Mouse (Mus musculus) midbrain, embryonic 15.5 days (tissue): ENCODE data around the gene Hcrtr2. TPM values are rescaled to one million over a fixed set of nuclear protein-coding genes. Genes with fewer than 3 reads are reported as not detected.

Experiments used
- ATAC-seq: fragments of 200-750 bp; cut with Nextera tagmentation; replicated peaks from 2 replicates; pipeline ENCODE4 v1.8.0; 2017; ENCODE audit warnings: moderate TSS enrichment
- H3K27ac ChIP-seq: fragments of 300-500 bp; sonication (generic); 2 replicates; pipeline ENCODE4 v1.5.1; 2015; ENCODE audit warnings: mild to moderate bottlenecking, inconsistent platforms
- H3K27me3 ChIP-seq: fragments of 300-500 bp; sonication (generic); replicated peaks from 2 replicates; pipeline ENCODE4 v1.6.1; 2015; ENCODE audit warnings: inconsistent platforms
- H3K36me3 ChIP-seq: fragments of 300-500 bp; sonication (generic); replicated peaks from 2 replicates; pipeline ENCODE4 v1.6.1; 2015; ENCODE audit warnings: inconsistent platforms
- H3K4me1 ChIP-seq: fragments of 300-500 bp; sonication (generic); 2 replicates; pipeline ENCODE4 v1.6.1; 2015; ENCODE audit warnings: inconsistent platforms
- H3K4me2 ChIP-seq: fragments of 300-500 bp; sonication (generic); 2 replicates; pipeline ENCODE4 v1.6.1; 2015; ENCODE audit warnings: inconsistent platforms, mild to moderate bottlenecking, moderate library complexity
- H3K4me3 ChIP-seq: fragments of 300-500 bp; sonication (generic); 2 replicates; pipeline ENCODE4 v1.5.1; 2015; ENCODE audit warnings: mild to moderate bottlenecking, inconsistent platforms
- H3K9ac ChIP-seq: fragments of 300-500 bp; sonication (generic); 2 replicates; pipeline ENCODE4 v1.6.1; 2015; ENCODE audit warnings: mild to moderate bottlenecking, inconsistent platforms
- H3K9me3 ChIP-seq: fragments of 300-500 bp; sonication (generic); 2 replicates; pipeline ENCODE4 v1.6.1; 2016; ENCODE audit warnings: inconsistent platforms
- WGBS: fragments of 180-500 bp; shearing (Covaris S2); methylation state at CpG from one replicate; pipeline ENCODE4 v1.1.7; 2015; ENCODE audit warnings: mixed read lengths; 5-methylcytosine and 5-hydroxymethylcytosine counted together
- polyA plus RNA-seq: library from polyadenylated mRNA; unstranded; fragments of >200 nt; fragmentation: Nextera tagmentation; extraction: Ambion mirVana; gene quantifications from 2 replicates; pipeline ENCODE4 v1.2.1, GENCODE M21; 2015

Gene Hcrtr2
- polyA plus RNA-seq, result 7.3 and 10.2 TPM in 2 replicates

GRCm38 (mm10) chr9:76323756-76324155, at the start of gene Hcrtr2:
Hcrtr2 (minus strand) TSS chr9:76323856.
- H3K9me3 ChIP-seq, result no peaks in the 10 kb centered on the region
- peak within 1 kb of the TSS; percentile 73 for H3K27ac ChIP-seq
- no peaks in the 10 kb centered on the region for H3K36me3 ChIP-seq
- peak; percentile 21 for ATAC-seq
- no peaks in the 10 kb centered on the region for H3K27me3 ChIP-seq
- peak within 1 kb of the TSS; percentile 52 for H3K9ac ChIP-seq
- peaks cover 13% of the 10 kb centered on the region; the same call in 1 of the 2 replicates for H3K4me1 ChIP-seq
- WGBS, result 80% methylated on average over 6 of the region's 6 CpGs
- peak within 1 kb of the TSS; percentile 87 for H3K4me2 ChIP-seq
- H3K4me3 ChIP-seq, result peak within 1 kb of the TSS; percentile 56

DNA sequence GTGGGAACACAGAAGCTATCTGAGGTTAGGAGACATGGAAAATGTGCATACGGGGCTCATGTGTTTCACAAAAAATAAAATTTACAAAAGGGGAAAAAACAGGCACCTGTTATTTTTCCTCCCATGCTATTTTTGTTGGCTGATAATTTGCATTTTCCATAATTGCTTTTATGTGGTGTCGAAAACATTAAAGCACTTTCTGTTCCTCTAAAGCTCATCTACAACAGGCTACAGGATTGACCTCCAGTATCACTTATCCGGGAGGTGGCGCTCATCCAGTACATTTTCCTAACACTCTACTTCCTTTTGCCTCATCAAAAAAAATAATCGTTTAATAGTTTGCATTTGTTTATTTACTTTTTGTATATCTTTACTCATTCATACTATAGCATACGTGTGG, 41.2 kb upstream of the Hcrtr2 start:
- Histone ChIP-seq H3K36me3 (no peaks in the 10 kb centered on the region), H3K27ac (no peak overlapping the region), H3K9ac (no peak overlapping the region), H3K4me1 (no peaks in the 10 kb centered on the region), H3K27me3 (no peaks in the 10 kb centered on the region), H3K4me2 (no peak overlapping the region), H3K9me3 (no peaks in the 10 kb centered on the region), H3K4me3 (no peak overlapping the region)
- 92% methylated on average over 6 of the region's 6 CpGs for WGBS
- ATAC-seq, result no peak

- Histone ChIP-seq H3K27me3 (no peaks in the 10 kb centered on the region), H3K4me2 (no peak overlapping the region), H3K4me1 (no peaks in the 10 kb centered on the region), H3K9ac (no peak overlapping the region), H3K27ac (no peak overlapping the region), H3K4me3 (no peak overlapping the region), H3K36me3 (no peaks in the 10 kb centered on the region), H3K9me3 (no peaks in the 10 kb centered on the region)
- ATAC-seq, result no peak
Observed at GRCm38 (mm10) chr9:76360374-76360773, 36.7 kb upstream of the Hcrtr2 start.

GRCm38 (mm10) chr9:76352346-76352745, 28.7 kb upstream of the Hcrtr2 start:
- Histone ChIP-seq H3K27me3 (no peaks in the 10 kb centered on the region), H3K36me3 (no peaks in the 10 kb centered on the region), H3K9me3 (no peaks in the 10 kb centered on the region), H3K9ac (no peak overlapping the region), H3K27ac (no peak overlapping the region), H3K4me1 (no peaks in the 10 kb centered on the region), H3K4me3 (no peak overlapping the region), H3K4me2 (no peak overlapping the region)
- no peak for ATAC-seq
- 74% methylated on average over 3 of the region's 3 CpGs for WGBS

DNA sequence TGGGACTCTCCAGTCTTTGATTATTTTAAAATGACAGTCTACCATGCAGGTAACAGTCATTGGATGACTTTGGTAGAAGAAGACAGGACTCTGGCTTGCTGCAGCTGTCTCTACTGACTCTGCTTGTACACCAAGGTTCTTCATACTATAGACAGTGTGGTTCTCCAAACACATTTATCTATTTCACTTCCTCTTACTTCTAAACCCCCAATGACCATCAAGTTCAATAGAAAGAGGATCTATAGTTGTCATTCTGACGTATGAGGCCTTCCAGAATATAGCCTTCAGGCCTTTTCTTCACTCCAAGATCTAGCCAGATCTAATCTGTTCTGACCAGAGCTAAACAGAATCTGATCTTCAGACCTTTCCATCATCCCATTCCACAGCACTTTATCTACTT, 23.6 kb upstream of the Hcrtr2 start:
- Histone ChIP-seq H3K9me3 (no peaks in the 10 kb centered on the region), H3K27me3 (no peaks in the 10 kb centered on the region), H3K4me2 (no peak overlapping the region), H3K27ac (no peak overlapping the region), H3K4me3 (no peak overlapping the region), H3K36me3 (no peaks in the 10 kb centered on the region), H3K4me1 (no peaks in the 10 kb centered on the region), H3K9ac (no peak overlapping the region)
- no peak for ATAC-seq
- 97% methylated on average over 1 of the region's 1 CpGs for WGBS

GRCm38 (mm10) chr9:76331081-76331480, 7.4 kb upstream of the Hcrtr2 start:
- no peaks in the 10 kb centered on the region for H3K9me3 ChIP-seq
- no peaks in the 10 kb centered on the region for H3K4me1 ChIP-seq
- no peaks in the 10 kb centered on the region for H3K36me3 ChIP-seq
- no peak overlapping the region for H3K4me3 ChIP-seq
- no peak for ATAC-seq
- H3K9ac ChIP-seq, result no peak overlapping the region
- 78% methylated on average over 1 of the region's 1 CpGs for WGBS
- no peak overlapping the region for H3K27ac ChIP-seq
- no peaks in the 10 kb centered on the region for H3K27me3 ChIP-seq
- no peak overlapping the region for H3K4me2 ChIP-seq

DNA sequence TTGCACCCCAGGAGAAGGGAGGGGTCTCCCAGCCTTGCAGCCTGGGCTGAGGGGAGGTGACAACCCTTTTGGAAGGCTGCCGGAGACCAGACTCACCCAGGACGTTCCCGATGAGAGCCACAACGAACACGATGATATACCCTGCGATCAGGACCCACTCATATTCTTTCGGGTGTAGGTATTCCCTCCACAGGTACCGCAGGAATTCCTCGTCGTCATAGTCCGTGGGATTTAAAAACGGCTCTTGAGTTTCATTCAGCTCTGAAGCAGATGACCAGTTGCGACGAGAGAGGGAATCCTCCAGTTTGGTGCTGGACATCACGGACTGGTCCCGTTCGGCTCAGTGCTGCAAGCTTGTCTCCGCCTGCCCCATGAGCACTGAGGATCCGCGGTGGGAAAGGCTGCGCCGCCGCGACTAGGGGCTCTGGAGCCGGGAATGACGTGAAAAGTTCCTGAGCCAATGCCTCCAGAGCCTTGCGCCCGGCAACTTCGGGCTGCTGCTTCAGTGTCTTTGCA, 412 bp downstream of the Hcrtr2 start:
- ATAC-seq, result peak; percentile 85
- Histone ChIP-seq H3K27ac (peak overlapping the region; percentile 73), H3K4me3 (peak overlapping the region; percentile 56), H3K9me3 (no peaks in the 10 kb centered on the region), H3K27me3 (no peaks in the 10 kb centered on the region), H3K36me3 (no peaks in the 10 kb centered on the region), H3K4me2 (peak overlapping the region; percentile 87), H3K9ac (peak overlapping the region; percentile 52), H3K4me1 (peaks cover 13% of the 10 kb centered on the region; the same call in 1 of the 2 replicates)
- under 1% methylated on average over 29 of the region's 29 CpGs for WGBS

GRCm38 (mm10) chr9:76322122-76323052, 1.3 kb downstream of the Hcrtr2 start:
- WGBS, result 4% methylated on average over 24 of the region's 24 CpGs
- peak overlapping the region; percentile 73 for H3K27ac ChIP-seq
- ATAC-seq, result peak; percentile 76

GRCm38 (mm10) chr9:76321589-76321988, 2.1 kb downstream of the Hcrtr2 start:
- ATAC-seq, result no peak
- no peak overlapping the region for H3K9ac ChIP-seq

More at GRCm38 (mm10) chr9:76322122-76323052, 1.3 kb downstream of the Hcrtr2 start:
- H3K4me3 ChIP-seq, result peak overlapping the region; percentile 56
- no peaks in the 10 kb centered on the region for H3K36me3 ChIP-seq
- H3K27me3 ChIP-seq, result no peaks in the 10 kb centered on the region
- H3K4me2 ChIP-seq, result peak overlapping the region; percentile 87
- H3K4me1 ChIP-seq, result peaks cover 13% of the 10 kb centered on the region; the same call in 1 of the 2 replicates
- H3K9me3 ChIP-seq, result no peaks in the 10 kb centered on the region
- peak overlapping the region; percentile 52 for H3K9ac ChIP-seq

DNA sequence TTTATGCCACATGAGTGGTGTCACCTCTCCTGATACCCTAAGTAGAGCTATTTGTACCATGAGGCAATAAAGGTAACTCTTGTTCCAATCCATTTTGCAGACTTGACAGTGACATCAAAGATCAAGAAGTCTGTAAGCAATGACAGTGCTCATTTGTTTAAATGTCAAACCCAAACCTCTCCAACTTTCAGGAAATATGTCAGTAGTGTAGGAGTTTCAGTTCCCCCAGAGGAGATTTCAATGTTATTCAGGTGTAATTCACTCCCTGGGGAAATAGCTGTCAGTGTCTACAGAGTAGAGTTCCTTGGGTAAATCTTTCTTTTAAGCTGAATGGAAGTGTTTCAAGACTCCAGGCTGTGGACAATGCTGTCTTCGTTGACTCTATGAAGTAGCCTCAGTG, 2.9 kb downstream of the Hcrtr2 start:
- no peak overlapping the region for H3K4me3 ChIP-seq
- no peak for ATAC-seq
- no peaks in the 10 kb centered on the region for H3K36me3 ChIP-seq
- H3K4me1 ChIP-seq, result peaks cover 13% of the 10 kb centered on the region; the same call in 1 of the 2 replicates
- WGBS, result 74% methylated on average over 1 of the region's 1 CpGs
- H3K9me3 ChIP-seq, result no peaks in the 10 kb centered on the region
- H3K4me2 ChIP-seq, result peak overlapping the region; percentile 10; the same call in 1 of the 2 replicates
- H3K27ac ChIP-seq, result no peak overlapping the region
- H3K9ac ChIP-seq, result no peak overlapping the region
- no peaks in the 10 kb centered on the region for H3K27me3 ChIP-seq

More at GRCm38 (mm10) chr9:76321589-76321988, 2.1 kb downstream of the Hcrtr2 start:
- Histone ChIP-seq H3K27me3 (no peaks in the 10 kb centered on the region), H3K4me3 (peak overlapping the region; percentile 56), H3K9me3 (no peaks in the 10 kb centered on the region), H3K27ac (peak overlapping the region; percentile 73; the same call in 1 of the 2 replicates), H3K4me1 (peaks cover 13% of the 10 kb centered on the region; the same call in 1 of the 2 replicates), H3K36me3 (no peaks in the 10 kb centered on the region), H3K4me2 (peak overlapping the region; percentile 87)
- WGBS, result 81% methylated on average over 4 of the region's 4 CpGs

DNA sequence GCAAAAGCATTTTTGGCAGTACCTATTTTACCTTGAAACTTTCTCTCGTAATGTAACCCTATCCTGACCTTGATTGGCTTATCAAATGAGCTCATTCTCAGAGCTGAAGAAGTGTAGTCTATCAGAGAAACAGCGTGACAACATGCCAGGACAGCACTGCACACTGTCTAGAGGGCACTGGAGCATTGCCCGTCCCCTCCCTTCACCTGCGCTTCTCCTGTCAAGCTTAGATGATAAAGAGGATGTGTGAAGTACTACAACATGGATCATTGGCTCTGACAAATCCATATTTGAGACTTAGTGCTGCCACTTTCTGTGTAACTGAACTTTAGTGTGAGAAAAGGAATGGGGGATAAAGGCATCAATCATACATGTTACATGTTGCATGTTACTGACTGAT, 5.4 kb downstream of the Hcrtr2 start:
- Histone ChIP-seq H3K27me3 (no peaks in the 10 kb centered on the region), H3K4me2 (no peak overlapping the region), H3K9ac (no peak overlapping the region), H3K9me3 (no peaks in the 10 kb centered on the region), H3K27ac (no peak overlapping the region), H3K4me3 (no peak overlapping the region), H3K4me1 (peaks cover 10% of the 10 kb centered on the region; the same call in 1 of the 2 replicates), H3K36me3 (no peaks in the 10 kb centered on the region)
- WGBS, result 87% methylated on average over 4 of the region's 4 CpGs
- ATAC-seq, result no peak

- Histone ChIP-seq H3K9ac (no peak overlapping the region), H3K27me3 (no peaks in the 10 kb centered on the region), H3K9me3 (no peaks in the 10 kb centered on the region), H3K36me3 (no peaks in the 10 kb centered on the region), H3K27ac (no peak overlapping the region), H3K4me3 (no peak overlapping the region), H3K4me2 (no peak overlapping the region), H3K4me1 (no peaks in the 10 kb centered on the region)
- no peak for ATAC-seq
Observed at GRCm38 (mm10) chr9:76315096-76315495, 8.6 kb downstream of the Hcrtr2 start.
